Mouse (Mus musculus) kidney, embryonic 15.5 days (tissue): ENCODE measurements around the gene Edaradd. TPM values are rescaled to one million over a fixed set of nuclear protein-coding genes. Genes with fewer than 3 reads are reported as not detected.

ENCODE experiments used
- ATAC-seq: fragments of 200-750 bp; cut with Nextera tagmentation; replicated peaks from 2 replicates; pipeline ENCODE4 v1.8.0; 2017; ENCODE audit warnings: moderate TSS enrichment; ENCODE audit not compliant: low FRiP score
- H3K27ac ChIP-seq: fragments of 300-500 bp; sonication (generic); 2 replicates; pipeline ENCODE4 v1.5.1; 2015; ENCODE audit warnings: mild to moderate bottlenecking, inconsistent platforms
- H3K27me3 ChIP-seq: fragments of 300-500 bp; sonication (generic); 2 replicates; pipeline ENCODE4 v1.6.1; 2015; ENCODE audit warnings: inconsistent platforms
- H3K36me3 ChIP-seq: fragments of 300-500 bp; sonication (generic); 2 replicates; pipeline ENCODE4 v1.6.1; 2015; ENCODE audit warnings: inconsistent platforms
- H3K4me1 ChIP-seq: fragments of 300-500 bp; sonication (generic); 2 replicates; pipeline ENCODE4 v1.6.1; 2015; ENCODE audit warnings: inconsistent platforms
- H3K4me2 ChIP-seq: fragments of 300-500 bp; sonication (generic); 2 replicates; pipeline ENCODE4 v1.6.1; 2015; ENCODE audit warnings: moderate library complexity, mild to moderate bottlenecking, inconsistent platforms
- H3K4me3 ChIP-seq: fragments of 300-500 bp; sonication (generic); replicated peaks from 2 replicates; pipeline ENCODE4 v1.5.1; 2015; ENCODE audit warnings: mild to moderate bottlenecking, inconsistent platforms
- H3K9ac ChIP-seq: fragments of 300-500 bp; sonication (generic); 2 replicates; pipeline ENCODE4 v1.6.1; 2015; ENCODE audit warnings: mild to moderate bottlenecking, inconsistent platforms
- H3K9me3 ChIP-seq: fragments of 300-500 bp; sonication (generic); replicated peaks from 2 replicates; pipeline ENCODE4 v1.6.1; 2016; ENCODE audit warnings: inconsistent platforms
- WGBS: fragments of 180-500 bp; shearing (Covaris S2); methylation state at CpG from one replicate; pipeline ENCODE4 v1.1.7; 2015; ENCODE audit warnings: mixed read lengths; 5-methylcytosine and 5-hydroxymethylcytosine counted together
- polyA plus RNA-seq: library from polyadenylated mRNA; unstranded; fragments of >200 nt; fragmentation: Nextera tagmentation; extraction: Ambion mirVana; gene quantifications from 2 replicates; pipeline ENCODE4 v1.2.1, GENCODE M21; 2015

Gene Edaradd
- polyA plus RNA-seq, 1 experiment from 2014 or later = 2.4 TPM

GRCm38 (mm10) chr13:12543246-12543645 is 23.0 kb upstream of the Edaradd start:
- 77% methylated on average over 5 of the region's 5 CpGs for WGBS
- Histone ChIP-seq H3K9me3 (no peaks in the 10 kb centered on the region), H3K4me3 (no peak overlapping the region), H3K27ac (no peak overlapping the region), H3K4me1 (peaks cover 9% of the 10 kb centered on the region), H3K9ac (no peak overlapping the region), H3K36me3 (no peaks in the 10 kb centered on the region), H3K4me2 (no peak overlapping the region), H3K27me3 (peaks cover 3% of the 10 kb centered on the region; the same call in 1 of the 2 replicates)
- no peak for ATAC-seq

- no peaks in the 10 kb centered on the region for H3K9me3 ChIP-seq
- 7% methylated on average over 23 of the region's 23 CpGs for WGBS
- no peak overlapping the region for H3K27ac ChIP-seq
- H3K4me1 ChIP-seq = peaks cover 9% of the 10 kb centered on the region
- no peak overlapping the region for H3K9ac ChIP-seq
- no peak overlapping the region for H3K4me3 ChIP-seq
- H3K27me3 ChIP-seq = peaks cover 3% of the 10 kb centered on the region; the same call in 1 of the 2 replicates
- H3K36me3 ChIP-seq = no peaks in the 10 kb centered on the region
- peak overlapping the region; percentile 51 for H3K4me2 ChIP-seq
- peak; percentile 95 for ATAC-seq
Observed at GRCm38 (mm10) chr13:12542006-12542981, 22.1 kb upstream of the Edaradd start.

- H3K9me3 ChIP-seq = no peaks in the 10 kb centered on the region
- H3K36me3 ChIP-seq = no peaks in the 10 kb centered on the region
- no peak for ATAC-seq
- no peak overlapping the region for H3K27ac ChIP-seq
- H3K4me1 ChIP-seq = peaks cover 9% of the 10 kb centered on the region
- H3K27me3 ChIP-seq = peaks cover 3% of the 10 kb centered on the region; the same call in 1 of the 2 replicates
- H3K4me3 ChIP-seq = no peak overlapping the region
- H3K9ac ChIP-seq = no peak overlapping the region
- WGBS = 66% methylated on average over 13 of the region's 13 CpGs
- no peak overlapping the region for H3K4me2 ChIP-seq
Observed at GRCm38 (mm10) chr13:12540119-12540518, 19.9 kb upstream of the Edaradd start.

- Histone ChIP-seq H3K9ac (no peak overlapping the region), H3K4me1 (peaks cover 9% of the 10 kb centered on the region), H3K27me3 (peaks cover 3% of the 10 kb centered on the region; the same call in 1 of the 2 replicates), H3K27ac (no peak overlapping the region), H3K9me3 (no peaks in the 10 kb centered on the region), H3K4me2 (no peak overlapping the region), H3K36me3 (no peaks in the 10 kb centered on the region), H3K4me3 (no peak overlapping the region)
- WGBS = 30% methylated on average over 11 of the region's 11 CpGs
- ATAC-seq = no peak
Observed at GRCm38 (mm10) chr13:12539716-12540115, 19.5 kb upstream of the Edaradd start.

GRCm38 (mm10) chr13:12537971-12538370 is 17.7 kb upstream of the Edaradd start:
- ATAC-seq = no peak
- H3K4me1 ChIP-seq = peaks cover 9% of the 10 kb centered on the region
- H3K27me3 ChIP-seq = peaks cover 3% of the 10 kb centered on the region; the same call in 1 of the 2 replicates
- H3K9ac ChIP-seq = no peak overlapping the region
- no peaks in the 10 kb centered on the region for H3K9me3 ChIP-seq
- H3K36me3 ChIP-seq = no peaks in the 10 kb centered on the region
- no peak overlapping the region for H3K4me2 ChIP-seq
- H3K27ac ChIP-seq = no peak overlapping the region
- WGBS = 75% methylated on average over 6 of the region's 6 CpGs
- no peak overlapping the region for H3K4me3 ChIP-seq

- no peak overlapping the region for H3K4me3 ChIP-seq
- no peak overlapping the region for H3K27ac ChIP-seq
- 69% methylated on average over 3 of the region's 3 CpGs for WGBS
- no peaks in the 10 kb centered on the region for H3K36me3 ChIP-seq
- H3K9ac ChIP-seq = no peak overlapping the region
- no peaks in the 10 kb centered on the region for H3K4me1 ChIP-seq
- no peaks in the 10 kb centered on the region for H3K27me3 ChIP-seq
- H3K9me3 ChIP-seq = no peaks in the 10 kb centered on the region
- ATAC-seq = no peak
- no peak overlapping the region for H3K4me2 ChIP-seq
Observed at GRCm38 (mm10) chr13:12534628-12535027, 14.4 kb upstream of the Edaradd start.

- no peak overlapping the region for H3K4me3 ChIP-seq
- H3K4me2 ChIP-seq = no peak overlapping the region
- H3K27ac ChIP-seq = no peak overlapping the region
- 86% methylated on average over 4 of the region's 4 CpGs for WGBS
- no peak for ATAC-seq
- H3K27me3 ChIP-seq = 0 out of 2 replicates have a peak, but pooled peaks cover 2% of the 10 kb centered on the region
- H3K4me1 ChIP-seq = no peaks in the 10 kb centered on the region
- H3K36me3 ChIP-seq = no peaks in the 10 kb centered on the region
- no peak overlapping the region for H3K9ac ChIP-seq
- no peaks in the 10 kb centered on the region for H3K9me3 ChIP-seq
Observed at GRCm38 (mm10) chr13:12525678-12526077, 5.4 kb upstream of the Edaradd start.

GRCm38 (mm10) chr13:12522346-12522745 is 2.1 kb upstream of the Edaradd start:
- no peaks in the 10 kb centered on the region for H3K9me3 ChIP-seq
- ATAC-seq = no peak
- peaks cover 12% of the 10 kb centered on the region; the same call in 1 of the 2 replicates for H3K27me3 ChIP-seq
- no peak overlapping the region for H3K4me2 ChIP-seq
- H3K27ac ChIP-seq = no peak overlapping the region
- no peak overlapping the region for H3K9ac ChIP-seq
- H3K4me3 ChIP-seq = no peak overlapping the region
- H3K36me3 ChIP-seq = no peaks in the 10 kb centered on the region
- peaks cover 7% of the 10 kb centered on the region; the same call in 1 of the 2 replicates for H3K4me1 ChIP-seq

- H3K9ac ChIP-seq = peak overlapping the region; percentile 61; the same call in 1 of the 2 replicates
- peaks cover 7% of the 10 kb centered on the region; the same call in 1 of the 2 replicates for H3K4me1 ChIP-seq
Observed at GRCm38 (mm10) chr13:12519371-12519770, 867 bp downstream of the Edaradd start.

GRCm38 (mm10) chr13:12511189-12511965 is 8.9 kb downstream of the Edaradd start:
- H3K4me2 ChIP-seq = no peak overlapping the region
- 52% methylated on average over 9 of the region's 9 CpGs for WGBS
- peaks cover 4% of the 10 kb centered on the region; the same call in 1 of the 2 replicates for H3K4me1 ChIP-seq
- no peaks in the 10 kb centered on the region for H3K27me3 ChIP-seq
- peak; percentile 86 for ATAC-seq
- H3K36me3 ChIP-seq = no peaks in the 10 kb centered on the region
- no peak overlapping the region for H3K9ac ChIP-seq
- H3K4me3 ChIP-seq = no peak overlapping the region
- no peak overlapping the region for H3K27ac ChIP-seq
- H3K9me3 ChIP-seq = no peaks in the 10 kb centered on the region

More at GRCm38 (mm10) chr13:12519371-12519770, 867 bp downstream of the Edaradd start:
- H3K27ac ChIP-seq = no peak overlapping the region
- no peaks in the 10 kb centered on the region for H3K9me3 ChIP-seq
- H3K4me3 ChIP-seq = peak overlapping the region; percentile 62
- H3K27me3 ChIP-seq = peaks cover 12% of the 10 kb centered on the region; the same call in 1 of the 2 replicates
- no peaks in the 10 kb centered on the region for H3K36me3 ChIP-seq
- peak; percentile 41; the same call in 1 of the 2 replicates for ATAC-seq
- peak overlapping the region; percentile 97 for H3K4me2 ChIP-seq
- 5% methylated on average over 18 of the region's 18 CpGs for WGBS

GRCm38 (mm10) chr13:12510032-12510431 is 10.2 kb downstream of the Edaradd start:
- Histone ChIP-seq H3K9ac (no peak overlapping the region), H3K9me3 (no peaks in the 10 kb centered on the region), H3K4me1 (peaks cover 4% of the 10 kb centered on the region; the same call in 1 of the 2 replicates), H3K4me2 (no peak overlapping the region), H3K36me3 (no peaks in the 10 kb centered on the region), H3K27ac (no peak overlapping the region), H3K4me3 (no peak overlapping the region), H3K27me3 (no peaks in the 10 kb centered on the region)
- ATAC-seq = no peak
- WGBS = 87% methylated on average over 6 of the region's 6 CpGs
